Mouse (Mus musculus) intestine, embryonic 15.5 days (tissue): ENCODE measurements around the gene Acnat1. TPM values are rescaled to one million over a fixed set of nuclear protein-coding genes. Genes with fewer than 3 reads are reported as not detected.
"Not testable (repeated sequence)": the region's sequence is repeated elsewhere in the genome, so short reads cannot be mapped to it uniquely, and the experiment has no call there.

Experiments
- ATAC-seq: fragments of 200-750 bp; cut with Nextera tagmentation; 2 replicates; pipeline ENCODE4 v1.8.0; 2017; ENCODE audit warnings: moderate TSS enrichment, moderate library complexity
- H3K27ac ChIP-seq: fragments of 300-500 bp; sonication (generic); 2 replicates; pipeline ENCODE4 v1.5.1; 2015; ENCODE audit warnings: mild to moderate bottlenecking, inconsistent platforms
- H3K27me3 ChIP-seq: fragments of 300-500 bp; sonication (generic); replicated peaks from 2 replicates; pipeline ENCODE4 v1.6.1; 2015; ENCODE audit warnings: inconsistent platforms
- H3K36me3 ChIP-seq: fragments of 300-500 bp; sonication (generic); 2 replicates; pipeline ENCODE4 v1.6.1; 2015; ENCODE audit warnings: inconsistent platforms
- H3K4me1 ChIP-seq: fragments of 300-500 bp; sonication (generic); replicated peaks from 2 replicates; pipeline ENCODE4 v1.6.1; 2015; ENCODE audit warnings: inconsistent platforms
- H3K4me2 ChIP-seq: fragments of 300-500 bp; sonication (generic); replicated peaks from 2 replicates; pipeline ENCODE4 v1.6.1; 2015; ENCODE audit warnings: mild to moderate bottlenecking, inconsistent platforms
- H3K4me3 ChIP-seq: fragments of 300-500 bp; sonication (generic); replicated peaks from 2 replicates; pipeline ENCODE4 v1.5.1; 2015; ENCODE audit warnings: inconsistent platforms
- H3K9ac ChIP-seq: fragments of 300-500 bp; sonication (generic); 2 replicates; pipeline ENCODE4 v1.6.1; 2015; ENCODE audit warnings: inconsistent platforms
- H3K9me3 ChIP-seq: fragments of 300-500 bp; sonication (generic); 2 replicates; pipeline ENCODE4 v1.6.1; 2016; ENCODE audit warnings: inconsistent platforms
- WGBS: fragments of 180-500 bp; shearing (Covaris S2); methylation state at CpG from one replicate; pipeline ENCODE4 v1.1.7; 2015; 5-methylcytosine and 5-hydroxymethylcytosine counted together
- polyA plus RNA-seq: library from polyadenylated mRNA; unstranded; fragments of >200 nt; fragmentation: Nextera tagmentation; extraction: Ambion mirVana; gene quantifications from 2 replicates; pipeline ENCODE4 v1.2.1, GENCODE M21; 2015

Acnat1 gene
- 3.3 and 5.3 TPM in 2 replicates for polyA plus RNA-seq

- Histone ChIP-seq H3K9ac (no peak within 1 kb of the TSS), H3K36me3 (no peaks in the 10 kb centered on the region), H3K4me1 (no peaks in the 10 kb centered on the region), H3K27me3 (no peaks in the 10 kb centered on the region), H3K9me3 (no peaks in the 10 kb centered on the region), H3K4me3 (no peak within 1 kb of the TSS), H3K4me2 (no peak within 1 kb of the TSS), H3K27ac (0 out of 2 replicates have a peak within 1 kb of the TSS, but pooled peaks have one; percentile 20)
- peak; percentile 83 for ATAC-seq
- WGBS = 35% methylated on average over 3 of the region's 3 CpGs
These were observed at the start of gene Acnat1 for GRCm38 (mm10) chr4:49473435-49474100. Gene Acnat1, minus strand, starts transcription at chr4:49473912.

- Histone ChIP-seq H3K4me3 (no peak overlapping the region), H3K4me2 (peak overlapping the region; percentile 29; the same call in 1 of the 2 replicates), H3K36me3 (no peaks in the 10 kb centered on the region), H3K27ac (no peak overlapping the region), H3K4me1 (peaks cover 8% of the 10 kb centered on the region), H3K9ac (no peak overlapping the region), H3K9me3 (no peaks in the 10 kb centered on the region), H3K27me3 (no peaks in the 10 kb centered on the region)
- ATAC-seq = no peak
- WGBS = 75% methylated on average over 9 of the region's 9 CpGs
These were observed 48.9 kb upstream of the Acnat1 start for GRCm38 (mm10) chr4:49522576-49522975.

GRCm38 (mm10) chr4:49521346-49521745, 47.6 kb upstream of the Acnat1 start:
- Histone ChIP-seq H3K36me3 (no peaks in the 10 kb centered on the region), H3K9me3 (no peaks in the 10 kb centered on the region), H3K4me2 (peak overlapping the region; percentile 74), H3K27me3 (no peaks in the 10 kb centered on the region), H3K27ac (0 out of 2 replicates have a peak overlapping the region, but pooled peaks have one; percentile 6), H3K9ac (peak overlapping the region; percentile 67), H3K4me3 (peak overlapping the region; percentile 66), H3K4me1 (peaks cover 8% of the 10 kb centered on the region)
- WGBS = under 1% methylated on average over 17 of the region's 17 CpGs
- ATAC-seq = peak; percentile 70

GRCm38 (mm10) chr4:49520572-49521340, 47.0 kb upstream of the Acnat1 start, which contains the start of the genes Mrpl50 and Zfp189:
Gene Mrpl50, minus strand, starts transcription at chr4:49521093.
Gene Zfp189, plus strand, starts transcription at chr4:49521176.
- H3K36me3 ChIP-seq = no peaks in the 10 kb centered on the region
- peaks cover 8% of the 10 kb centered on the region for H3K4me1 ChIP-seq
- peak; percentile 100 for ATAC-seq
- peak within 1 kb of the TSS; percentile 73 for H3K9ac ChIP-seq
- no peaks in the 10 kb centered on the region for H3K9me3 ChIP-seq
- peak within 1 kb of the TSS; percentile 48 for H3K27ac ChIP-seq
- WGBS = under 1% methylated on average over 41 of the region's 41 CpGs
- H3K27me3 ChIP-seq = no peaks in the 10 kb centered on the region
- peak within 1 kb of the TSS; percentile 66 for H3K4me3 ChIP-seq
- H3K4me2 ChIP-seq = peak within 1 kb of the TSS; percentile 74

- Histone ChIP-seq H3K4me2 (peak overlapping the region; percentile 24; the same call in 1 of the 2 replicates), H3K36me3 (no peaks in the 10 kb centered on the region), H3K9ac (no peak overlapping the region), H3K4me1 (peaks cover 8% of the 10 kb centered on the region), H3K27me3 (no peaks in the 10 kb centered on the region), H3K9me3 (no peaks in the 10 kb centered on the region), H3K27ac (no peak overlapping the region), H3K4me3 (no peak overlapping the region)
- WGBS = 80% methylated on average over 5 of the region's 5 CpGs
- no peak for ATAC-seq
These were observed 45.8 kb upstream of the Acnat1 start for GRCm38 (mm10) chr4:49519476-49519875.

- Histone ChIP-seq H3K4me3 (no peak overlapping the region), H3K4me1 (peaks cover 2% of the 10 kb centered on the region), H3K27ac (no peak overlapping the region), H3K9me3 (no peaks in the 10 kb centered on the region), H3K4me2 (no peak overlapping the region), H3K9ac (no peak overlapping the region), H3K27me3 (no peaks in the 10 kb centered on the region), H3K36me3 (peaks cover 5% of the 10 kb centered on the region)
- ATAC-seq = no peak
- 98% methylated on average over 6 of the region's 6 CpGs for WGBS
These were observed 40.7 kb upstream of the Acnat1 start for GRCm38 (mm10) chr4:49514441-49514840.

- H3K4me3 ChIP-seq = no peak overlapping the region
- no peak for ATAC-seq
- no peaks in the 10 kb centered on the region for H3K27me3 ChIP-seq
- H3K4me2 ChIP-seq = no peak overlapping the region
- no peak overlapping the region for H3K9ac ChIP-seq
- no peaks in the 10 kb centered on the region for H3K9me3 ChIP-seq
- H3K4me1 ChIP-seq = no peaks in the 10 kb centered on the region
- 94% methylated on average over 4 of the region's 4 CpGs for WGBS
- H3K27ac ChIP-seq = no peak overlapping the region
- H3K36me3 ChIP-seq = peaks cover 5% of the 10 kb centered on the region
These were observed 38.9 kb upstream of the Acnat1 start for GRCm38 (mm10) chr4:49512636-49513035.

- not testable (repeated sequence) for H3K9me3 ChIP-seq, H3K36me3 ChIP-seq, H3K4me2 ChIP-seq, H3K27me3 ChIP-seq, H3K9ac ChIP-seq, H3K4me1 ChIP-seq, H3K27ac ChIP-seq, H3K4me3 ChIP-seq
- 70% methylated on average over 1 of the region's 1 CpGs for WGBS
- ATAC-seq = peak; percentile 50
These were observed 36.6 kb upstream of the Acnat1 start for GRCm38 (mm10) chr4:49510236-49510835.

GRCm38 (mm10) chr4:49509183-49509582, 35.5 kb upstream of the Acnat1 start:
- no peak for ATAC-seq

GRCm38 (mm10) chr4:49506386-49506785, 32.7 kb upstream of the Acnat1 start, which contains the start of gene Baat:
Gene Baat, minus strand, starts transcription at chr4:49506557.
- Histone ChIP-seq H3K27ac (no peak within 1 kb of the TSS), H3K27me3 (no peaks in the 10 kb centered on the region), H3K9ac (no peak within 1 kb of the TSS), H3K4me2 (no peak within 1 kb of the TSS), H3K9me3 (no peaks in the 10 kb centered on the region), H3K36me3 (no peaks in the 10 kb centered on the region), H3K4me3 (no peak within 1 kb of the TSS), H3K4me1 (peaks cover 5% of the 10 kb centered on the region)
- 54% methylated on average over 3 of the region's 3 CpGs for WGBS
- peak; percentile 38; the same call in 1 of the 2 replicates for ATAC-seq

More at GRCm38 (mm10) chr4:49509183-49509582, 35.5 kb upstream of the Acnat1 start:
- H3K9ac ChIP-seq = no peak overlapping the region
- no peak overlapping the region for H3K27ac ChIP-seq
- H3K4me1 ChIP-seq = peaks cover 5% of the 10 kb centered on the region
- H3K27me3 ChIP-seq = no peaks in the 10 kb centered on the region
- H3K4me2 ChIP-seq = no peak overlapping the region
- no peak overlapping the region for H3K4me3 ChIP-seq
- H3K36me3 ChIP-seq = peaks cover 5% of the 10 kb centered on the region
- WGBS = 64% methylated on average over 2 of the region's 2 CpGs
- H3K9me3 ChIP-seq = no peaks in the 10 kb centered on the region

GRCm38 (mm10) chr4:49503563-49503962, 29.9 kb upstream of the Acnat1 start:
- no peaks in the 10 kb centered on the region for H3K36me3 ChIP-seq
- no peak overlapping the region for H3K4me3 ChIP-seq
- H3K27me3 ChIP-seq = no peaks in the 10 kb centered on the region
- H3K4me1 ChIP-seq = peaks cover 5% of the 10 kb centered on the region
- H3K9me3 ChIP-seq = no peaks in the 10 kb centered on the region
- no peak for ATAC-seq
- H3K27ac ChIP-seq = no peak overlapping the region
- no peak overlapping the region for H3K9ac ChIP-seq
- 86% methylated on average over 1 of the region's 1 CpGs for WGBS
- H3K4me2 ChIP-seq = no peak overlapping the region
